Mouse (Mus musculus): ENCODE measurements around the gene Dlx1.

The Dlx1 gene

GRCm38 (mm10) chr2:71527323-71528013 lies 445 bp upstream of the Dlx1 start:
- peak; percentile 18 for DNase-seq (ENCODE audit: low read depth, low spot score)

- peak; percentile 75 for DNase-seq (ENCODE audit: low read depth, low spot score)
Observed at GRCm38 (mm10) chr2:71528714-71529510, 999 bp downstream of the Dlx1 start.

DNA sequence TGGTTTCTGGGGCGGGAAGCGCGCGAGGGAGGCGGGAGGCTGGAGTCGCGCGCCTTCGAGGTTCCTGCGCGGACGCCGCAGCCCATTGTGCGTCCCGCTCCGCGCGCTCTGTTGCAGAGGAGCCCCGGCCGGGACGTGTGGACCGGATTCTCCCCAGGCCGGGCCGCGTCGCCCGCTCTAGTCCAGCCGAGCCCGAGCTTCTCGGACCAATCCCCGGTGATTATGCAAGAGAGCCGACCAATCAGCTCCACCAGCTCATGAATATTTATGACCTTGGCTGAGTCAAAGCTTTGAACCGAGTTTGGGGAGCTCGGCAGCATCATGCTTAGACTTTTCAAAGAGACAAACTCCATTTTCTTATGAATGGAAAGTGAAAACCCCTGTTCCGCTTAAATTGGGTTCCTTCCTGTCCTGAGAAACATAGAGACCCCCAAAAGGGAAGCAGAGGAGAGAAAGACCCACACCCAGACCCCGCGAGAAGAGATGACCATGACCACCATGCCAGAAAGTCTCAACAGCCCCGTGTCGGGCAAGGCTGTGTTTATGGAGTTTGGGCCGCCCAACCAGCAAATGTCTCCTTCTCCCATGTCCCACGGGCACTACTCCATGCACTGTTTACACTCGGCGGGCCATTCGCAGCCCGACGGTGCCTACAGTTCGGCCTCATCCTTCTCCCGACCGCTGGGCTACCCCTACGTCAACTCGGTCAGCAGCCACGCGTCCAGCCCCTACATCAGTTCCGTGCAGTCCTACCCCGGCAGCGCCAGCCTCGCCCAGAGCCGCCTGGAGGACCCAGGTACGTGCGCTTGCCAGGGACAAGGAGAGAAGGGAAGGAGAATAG lies 1.8 kb downstream of the Dlx1 start:
- peak; percentile 92 for DNase-seq (ENCODE audit: low read depth, low spot score)

DNA sequence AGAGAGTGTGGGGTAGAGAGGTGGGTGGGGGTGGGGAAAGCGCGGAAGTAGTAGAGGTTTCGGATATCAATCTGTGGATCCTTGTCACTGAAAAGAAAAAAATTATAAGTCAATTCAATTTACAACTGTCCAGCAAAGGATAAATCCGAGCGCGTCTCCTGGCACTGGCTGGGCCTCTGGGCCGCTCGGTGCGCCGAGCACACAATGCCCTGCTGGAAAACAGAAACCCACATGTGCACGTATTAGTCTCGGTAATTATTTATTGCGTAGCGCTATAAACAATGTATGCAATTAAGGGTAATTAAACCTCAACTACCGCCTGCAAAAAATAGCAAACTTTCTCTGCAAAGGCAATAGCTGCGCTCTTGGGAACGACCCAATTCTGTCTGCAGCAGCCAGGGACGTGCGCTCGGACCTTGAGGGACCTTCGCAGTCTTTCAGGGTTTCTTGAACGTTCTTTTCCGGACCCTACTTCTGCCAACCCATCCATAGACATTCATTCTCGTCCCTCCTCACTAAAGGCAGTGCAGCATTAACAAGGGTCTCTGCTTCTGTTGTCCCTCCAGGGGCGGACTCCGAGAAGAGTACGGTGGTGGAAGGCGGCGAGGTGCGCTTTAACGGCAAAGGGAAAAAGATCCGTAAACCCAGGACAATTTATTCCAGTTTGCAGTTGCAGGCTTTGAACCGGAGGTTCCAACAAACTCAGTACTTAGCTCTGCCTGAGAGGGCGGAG lies 2.6 kb downstream of the Dlx1 start:
- peak; percentile 57 for DNase-seq (ENCODE audit: low read depth, low spot score)

DNA sequence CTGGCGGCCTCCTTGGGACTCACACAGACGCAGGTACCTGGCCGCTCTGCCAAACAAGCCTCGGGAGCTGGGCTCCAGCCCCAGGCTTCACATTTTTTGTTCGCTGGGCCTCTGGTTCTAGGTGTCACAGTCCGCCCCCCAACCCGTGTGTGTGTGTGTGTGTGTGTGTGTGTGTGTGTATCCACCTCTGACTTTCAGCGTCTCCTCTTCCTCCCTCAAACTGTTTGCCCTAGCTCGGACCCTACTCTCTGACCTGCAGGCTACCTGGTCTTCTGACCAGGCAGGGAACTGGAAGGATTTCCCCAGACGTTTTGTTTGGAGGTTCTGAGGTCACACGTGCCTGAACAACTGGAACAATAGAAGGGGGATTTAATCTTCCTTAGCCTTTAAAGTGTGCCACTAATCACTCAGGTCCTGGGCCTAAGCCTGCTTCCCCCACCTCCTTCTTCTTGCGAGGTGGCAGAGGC lies 3.2 kb downstream of the Dlx1 start:
- peak; percentile 26 for DNase-seq (ENCODE audit: low read depth, low spot score)

DNA sequence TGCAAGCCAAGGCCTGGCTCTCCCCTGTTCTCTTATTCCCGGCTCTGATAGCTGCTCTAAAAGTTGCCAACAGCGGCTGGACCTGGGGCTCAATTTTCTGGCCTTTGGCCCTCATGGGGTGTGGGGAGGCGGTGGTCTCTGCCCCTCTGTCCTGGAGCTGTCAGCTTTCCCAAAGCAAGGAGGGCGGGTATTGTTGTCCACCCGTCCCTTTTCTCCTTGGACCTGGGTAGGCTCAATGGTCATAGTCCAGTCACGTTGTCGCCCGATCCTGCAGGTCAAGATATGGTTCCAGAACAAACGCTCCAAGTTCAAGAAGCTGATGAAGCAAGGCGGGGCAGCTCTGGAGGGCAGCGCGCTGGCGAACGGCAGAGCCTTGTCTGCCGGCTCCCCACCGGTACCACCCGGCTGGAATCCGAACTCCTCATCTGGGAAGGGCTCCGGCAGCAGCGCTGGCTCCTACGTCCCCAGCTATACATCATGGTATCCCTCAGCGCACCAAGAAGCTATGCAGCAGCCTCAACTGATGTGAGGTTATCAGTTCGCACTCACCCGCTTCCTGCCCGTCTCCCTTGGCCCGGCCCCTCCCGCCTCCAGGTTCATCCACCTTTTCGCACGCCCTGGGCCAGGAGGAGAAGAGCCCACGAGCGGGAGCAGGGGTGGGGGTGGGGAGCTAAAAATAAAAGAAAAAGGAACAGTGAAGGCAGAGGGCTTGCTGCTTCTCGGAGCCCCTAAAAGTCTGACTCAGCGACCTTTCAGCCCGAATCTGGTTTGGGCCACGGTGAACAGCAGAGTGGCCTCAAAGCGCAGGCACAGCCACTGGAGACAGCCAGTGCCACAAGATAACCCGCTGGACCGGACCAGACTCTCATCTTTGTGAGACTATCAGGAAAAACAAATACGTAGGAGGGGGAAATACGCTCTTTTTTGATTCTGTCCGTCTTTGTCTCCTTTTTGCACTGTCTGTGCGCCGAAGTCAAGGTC lies 4.4 kb downstream of the Dlx1 start:
- DNase-seq (ENCODE audit: low read depth, low spot score), result peak; percentile 47

- no peak for DNase-seq (ENCODE audit: low read depth, low spot score)
Observed at GRCm38 (mm10) chr2:71533094-71533493, 5.2 kb downstream of the Dlx1 start.

- peak; percentile 62 for DNase-seq (ENCODE audit: low read depth, low spot score)
Observed at GRCm38 (mm10) chr2:71534242-71535052, 6.5 kb downstream of the Dlx1 start.

DNA sequence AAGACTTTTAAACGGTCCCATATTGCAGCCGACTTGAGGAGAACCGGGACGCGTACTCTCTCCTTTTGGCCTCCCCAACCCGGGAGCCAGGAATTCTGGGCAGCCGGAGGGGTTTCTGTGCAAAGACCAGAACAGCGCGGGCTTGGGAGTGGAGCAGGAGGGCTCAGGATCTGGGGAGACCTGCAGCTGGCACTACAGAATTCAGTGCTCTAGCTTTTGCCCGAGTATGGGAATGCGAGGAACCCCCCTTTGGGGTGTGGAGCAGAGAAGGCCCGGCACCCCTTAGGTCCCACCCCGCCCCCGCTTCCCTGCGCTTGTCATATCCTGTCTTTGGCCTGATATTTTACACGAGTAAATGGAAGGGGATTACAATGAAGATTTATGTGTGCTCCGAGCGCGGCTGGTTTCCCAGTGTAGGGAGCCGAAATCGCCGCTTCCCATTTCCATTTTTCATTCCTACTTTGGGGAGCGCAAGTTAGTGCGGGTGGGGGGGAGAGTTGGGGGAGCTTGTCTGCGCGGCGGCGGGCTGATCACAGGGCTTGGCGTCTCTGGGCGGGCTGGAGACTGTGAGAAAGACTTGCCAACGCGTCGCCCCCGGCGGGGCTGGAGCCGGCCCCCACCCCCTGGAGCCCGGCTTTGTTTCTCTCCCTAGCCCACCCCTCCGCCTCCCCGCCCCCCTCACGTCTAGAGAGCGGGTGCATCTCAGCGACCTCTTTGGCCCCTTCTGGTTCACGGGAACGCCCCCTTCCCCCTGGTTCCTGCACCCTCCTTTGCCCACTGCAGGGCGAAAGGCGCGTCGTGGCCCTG lies 12.9 kb downstream of the Dlx1 start:
- peak; percentile 49 for DNase-seq (ENCODE audit: low read depth, low spot score)

GRCm38 (mm10) chr2:71541418-71542226 lies 13.7 kb downstream of the Dlx1 start:
- peak; percentile 39 for DNase-seq (ENCODE audit: low read depth, low spot score)

GRCm38 (mm10) chr2:71542227-71542815 lies 14.4 kb downstream of the Dlx1 start:
- no peak for DNase-seq (ENCODE audit: low read depth, low spot score)

DNA sequence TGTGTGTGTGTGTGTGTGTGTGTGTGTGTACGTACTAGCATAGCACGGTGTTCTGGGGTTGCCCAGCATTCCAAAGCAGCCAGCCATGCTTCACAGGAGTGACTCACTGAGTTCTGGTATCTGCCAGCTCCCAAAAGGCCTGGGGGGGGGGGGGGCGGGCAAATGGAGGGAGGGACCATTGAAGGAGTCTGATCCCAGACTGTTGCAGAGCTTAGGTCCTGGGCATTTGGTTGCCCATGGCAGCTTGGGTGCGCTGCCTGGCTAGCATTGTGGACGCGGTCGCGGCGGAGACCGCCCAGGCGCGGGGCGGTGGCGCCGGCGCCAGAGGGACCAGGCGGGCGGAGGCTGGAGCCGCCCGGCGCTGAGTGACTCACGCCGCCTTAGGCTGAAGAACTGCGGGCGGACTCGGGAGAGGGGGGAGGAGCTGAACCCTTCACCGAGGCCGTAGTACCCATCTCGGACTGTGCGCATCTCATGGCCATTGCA lies 14.9 kb downstream of the Dlx1 start:
- peak; percentile 79 for DNase-seq (ENCODE audit: low read depth, low spot score)

DNA sequence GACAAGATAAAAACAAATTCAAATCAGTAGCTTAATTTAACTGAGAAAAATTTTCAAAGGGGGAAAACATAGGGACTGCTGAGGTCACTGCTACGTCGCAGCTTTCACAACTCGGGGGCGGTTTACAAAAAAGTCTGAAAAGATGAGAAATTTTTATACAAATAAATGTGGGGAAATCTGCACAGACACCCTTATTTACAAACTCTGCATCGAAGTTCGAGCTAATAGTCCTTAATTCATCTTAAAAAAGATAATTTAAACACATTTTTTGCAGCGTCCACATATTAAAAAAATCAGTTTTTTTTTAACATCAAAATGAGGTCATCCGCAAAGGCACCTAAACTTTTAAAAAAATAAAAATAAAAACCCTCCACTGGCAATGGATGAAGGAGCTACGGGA lies 15.6 kb downstream of the Dlx1 start:
- no peak for DNase-seq (ENCODE audit: low read depth, low spot score)

GRCm38 (mm10) chr2:71543948-71544347 lies 16.0 kb downstream of the Dlx1 start:
- no peak for DNase-seq (ENCODE audit: low read depth, low spot score)

DNA sequence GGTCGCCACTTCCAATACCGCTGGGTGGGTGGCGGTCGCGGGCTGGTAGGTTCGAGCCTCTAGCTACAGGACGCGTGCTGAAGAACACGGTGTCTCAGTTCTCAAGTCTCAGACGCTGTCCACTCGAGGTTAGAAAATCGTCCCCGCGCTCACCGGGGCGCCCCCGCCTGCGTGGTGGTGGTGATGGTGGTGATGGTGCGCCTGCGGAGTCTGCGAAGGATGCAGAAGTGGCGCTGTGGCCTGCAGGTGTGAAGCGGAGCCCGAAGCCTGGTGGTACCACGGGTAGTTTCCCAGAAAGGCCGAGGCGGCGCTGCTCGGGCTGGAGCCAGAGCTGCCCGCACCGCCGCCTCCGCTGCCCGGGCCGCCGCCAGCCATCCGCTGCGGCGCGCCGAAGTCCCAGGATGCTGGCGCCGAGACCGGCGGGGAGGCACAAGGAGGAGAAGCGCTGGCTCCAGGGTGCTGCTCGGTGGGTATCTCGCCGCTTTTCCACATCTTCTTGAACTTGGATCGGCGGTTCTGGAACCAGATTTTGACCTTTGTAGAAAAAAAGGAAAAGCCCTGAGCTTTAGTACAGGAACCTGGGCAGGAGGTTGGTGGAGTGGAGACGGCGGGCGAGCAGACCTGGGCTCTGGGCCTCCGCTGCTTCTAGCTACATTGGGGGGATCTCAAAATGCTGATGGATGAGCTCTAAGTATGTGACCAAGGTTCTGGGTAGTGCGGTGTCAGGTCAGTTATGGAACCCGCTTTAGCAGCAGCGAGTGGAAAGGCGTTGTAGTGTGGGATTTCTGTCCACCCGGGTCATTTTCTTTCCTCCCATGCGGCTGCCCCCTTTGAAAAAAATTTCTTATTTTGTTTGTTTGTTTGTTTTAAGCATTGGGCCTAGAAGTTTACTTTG lies 16.7 kb downstream of the Dlx1 start:
- DNase-seq (ENCODE audit: low read depth, low spot score), result peak; percentile 64

DNA sequence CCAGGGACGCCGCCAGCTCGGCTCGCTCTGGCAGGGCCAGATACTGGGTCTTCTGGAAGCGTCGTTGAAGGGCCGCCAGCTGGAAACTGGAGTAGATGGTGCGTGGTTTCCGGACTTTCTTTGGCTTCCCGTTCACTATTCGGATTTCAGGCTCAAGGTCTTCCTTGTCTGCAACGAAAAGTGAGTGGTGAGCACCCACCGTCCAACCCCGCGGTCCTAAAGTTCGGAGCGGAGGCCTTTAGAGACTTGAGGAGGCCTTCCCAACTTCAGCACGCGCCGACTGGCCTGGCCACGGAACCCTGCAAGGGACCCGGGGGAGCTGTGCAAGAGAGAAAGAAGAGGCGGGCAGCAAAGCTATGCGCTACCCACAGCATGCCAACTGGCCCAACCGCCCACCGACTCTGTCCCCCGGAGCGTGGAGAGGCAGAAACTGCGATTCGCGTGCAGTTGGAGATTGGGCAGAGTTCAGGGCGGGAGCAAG lies 17.5 kb downstream of the Dlx1 start:
- no peak for DNase-seq (ENCODE audit: low read depth, low spot score)
